Mouse (Mus musculus) CH12.LX (cell line): ENCODE measurements around the gene Ptx4. TPM values are rescaled to one million over a fixed set of nuclear protein-coding genes. Genes with fewer than 3 reads are reported as not detected.
A peak's percentile ranks its signal among the peaks of the same experiment; 100 is the strongest.

Source experiments
- DNase-seq: peaks from one replicate; pipeline ENCODE4 v3.0.0-alpha.2; 2013; ENCODE audit errors: extremely low read depth
- H3K27ac ChIP-seq: 2 replicates; pipeline ENCODE4 v1.5.1; 2012; ENCODE audit warnings: low read depth, mild to moderate bottlenecking, control low read depth, moderate library complexity; ENCODE audit not compliant: insufficient read depth
- H3K27me3 ChIP-seq: replicated peaks from 2 replicates; pipeline ENCODE3; 2012; ENCODE audit warnings: inconsistent platforms
- H3K36me3 ChIP-seq, 2 experiments: replicated peaks in 1 of 2; 2 replicates each; pipeline versions ENCODE3 to v1.6.1; 2012; ENCODE audit warnings: inconsistent platforms in 1 of 2, low read length in 1 of 2, mild to moderate bottlenecking in 1 of 2, mixed read lengths in 1 of 2, moderate library complexity in 1 of 2; ENCODE audit not compliant: control insufficient read depth in 1 of 2, insufficient read depth in 1 of 2
- H3K4me1 ChIP-seq, 2 experiments: 2 replicates each; pipeline ENCODE4 v1.6.1; 2012; ENCODE audit warnings: inconsistent platforms in 1 of 2, moderate library complexity in 1 of 2; ENCODE audit not compliant: insufficient read depth in 2 of 2, control insufficient read depth in 1 of 2
- H3K4me2 ChIP-seq: 2 replicates; pipeline ENCODE4 v1.6.1; 2012; ENCODE audit warnings: low read depth, mild to moderate bottlenecking, control low read depth; ENCODE audit not compliant: poor library complexity, insufficient read depth, severe bottlenecking
- H3K4me3 ChIP-seq, 3 experiments: fragments of 150-350 bp in 1 of 3; sonication (generic) in 1 of 3; replicated peaks in 1 of 3; 2 replicates each; pipeline versions ENCODE3 to v1.5.1; 2011 to 2012; ENCODE audit warnings: low read depth in 2 of 3, low read length in 2 of 3, mild to moderate bottlenecking in 2 of 3, moderate library complexity in 2 of 3, control low read depth in 1 of 3, improper control_type of control experiment in 1 of 3, inconsistent platforms in 1 of 3, mixed read lengths in 1 of 3; ENCODE audit not compliant: poor library complexity in 1 of 3
- H3K79me2 ChIP-seq: replicated peaks from 2 replicates; pipeline ENCODE4 v1.6.1; 2012; ENCODE audit warnings: mild to moderate bottlenecking, moderate library complexity; ENCODE audit not compliant: control insufficient read depth, poor library complexity, insufficient read depth, severe bottlenecking; ENCODE audit errors: extremely low read depth
- H3K9ac ChIP-seq: 2 replicates; pipeline ENCODE4 v1.6.1; 2012; ENCODE audit warnings: low read depth, mild to moderate bottlenecking, control low read depth, moderate library complexity; ENCODE audit not compliant: insufficient read depth
- H3K9me3 ChIP-seq: replicated peaks from 2 replicates; pipeline ENCODE3; 2012; ENCODE audit warnings: low read length, inconsistent platforms, mixed read lengths
- BHLHE40 ChIP-seq: IDR thresholded peaks from 2 replicates; pipeline ENCODE4 v1.6.1; 2011; ENCODE audit warnings: mild to moderate bottlenecking, low read depth, low read length, improper control_type of control experiment
- CHD1 ChIP-seq: IDR thresholded peaks from 2 replicates; pipeline ENCODE4 v1.6.1; 2012; ENCODE audit warnings: low read depth, low read length, improper control_type of control experiment, inconsistent platforms
- CHD2 ChIP-seq: IDR thresholded peaks from 2 replicates; pipeline ENCODE4 v1.6.1; 2011; ENCODE audit warnings: low read length, improper control_type of control experiment
- CTCF ChIP-seq, 2 experiments: IDR thresholded peaks in 1 of 2; conservative IDR thresholded peaks in 1 of 2; 2 replicates each; pipeline ENCODE4 v1.5.1; 2011 to 2012; ENCODE audit warnings: low read depth in 2 of 2, low read length in 2 of 2, improper control_type of control experiment in 1 of 2, inconsistent platforms in 1 of 2, mild to moderate bottlenecking in 1 of 2, moderate library complexity in 1 of 2
- E2F4 ChIP-seq: IDR thresholded peaks from 2 replicates; pipeline ENCODE4 v1.6.1; 2011; ENCODE audit warnings: low read depth, low read length, improper control_type of control experiment; ENCODE audit not compliant: insufficient replicate concordance
- ELF1 ChIP-seq: IDR thresholded peaks from 2 replicates; pipeline ENCODE4 v1.6.1; 2014; ENCODE audit warnings: low read depth, mild to moderate bottlenecking, inconsistent platforms, low read length, improper control_type of control experiment
- ETS1 ChIP-seq: conservative IDR thresholded peaks from 2 replicates; pipeline ENCODE4 v1.6.1; 2012; ENCODE audit warnings: low read depth, mild to moderate bottlenecking, inconsistent platforms, low read length, improper control_type of control experiment, moderate library complexity
- IRF4 ChIP-seq: IDR thresholded peaks from 2 replicates; pipeline ENCODE4 v1.6.1; 2014; ENCODE audit warnings: low read depth, mild to moderate bottlenecking, inconsistent platforms, low read length, improper control_type of control experiment
- JUND ChIP-seq: conservative IDR thresholded peaks from 2 replicates; pipeline ENCODE4 v1.6.1; 2011; ENCODE audit warnings: low read depth, low read length, improper control_type of control experiment
- MAX ChIP-seq: IDR thresholded peaks from 2 replicates; pipeline ENCODE4 v1.6.1; 2011; ENCODE audit warnings: low read length, improper control_type of control experiment
- MEF2A ChIP-seq: IDR thresholded peaks from 2 replicates; pipeline ENCODE4 v1.6.1; 2014; ENCODE audit warnings: low read depth, mild to moderate bottlenecking, inconsistent platforms, low read length, improper control_type of control experiment, borderline replicate concordance
- NELFE ChIP-seq: IDR thresholded peaks from 2 replicates; pipeline ENCODE4 v1.6.1; 2011; ENCODE audit warnings: low read depth, low read length, improper control_type of control experiment
- NRF1 ChIP-seq: IDR thresholded peaks from 2 replicates; pipeline ENCODE4 v1.6.1; 2014; ENCODE audit warnings: low read depth, mild to moderate bottlenecking, inconsistent platforms, low read length, improper control_type of control experiment, moderate library complexity
- PAX5 ChIP-seq: IDR thresholded peaks from 2 replicates; pipeline ENCODE4 v1.6.1; 2012; ENCODE audit warnings: low read length, inconsistent platforms, mixed read lengths
- POLR2AphosphoS2 ChIP-seq: IDR thresholded peaks from 2 replicates; pipeline ENCODE4 v1.6.1; 2011; ENCODE audit warnings: low read depth, low read length, improper control_type of control experiment
- RAD21 ChIP-seq: IDR thresholded peaks from 2 replicates; pipeline ENCODE4 v1.6.1; 2011; ENCODE audit warnings: low read depth, mild to moderate bottlenecking, low read length, improper control_type of control experiment, moderate library complexity
- RCOR1 ChIP-seq: conservative IDR thresholded peaks from 2 replicates; pipeline ENCODE4 v1.6.1; 2012; ENCODE audit warnings: low read depth, mild to moderate bottlenecking, inconsistent platforms, low read length, improper control_type of control experiment
- SMC3 ChIP-seq: IDR thresholded peaks from 2 replicates; pipeline ENCODE4 v1.6.1; 2011; ENCODE audit warnings: low read depth, low read length, improper control_type of control experiment
- ZC3H11A ChIP-seq: IDR thresholded peaks from 2 replicates; pipeline ENCODE4 v1.6.1; 2012; ENCODE audit warnings: low read depth, mild to moderate bottlenecking, inconsistent platforms, low read length, improper control_type of control experiment
- ZKSCAN1 ChIP-seq: IDR thresholded peaks from 2 replicates; pipeline ENCODE4 v1.6.1; 2012; ENCODE audit warnings: low read depth, inconsistent platforms, low read length, improper control_type of control experiment, borderline replicate concordance
- ZNF384 ChIP-seq: IDR thresholded peaks from 2 replicates; pipeline ENCODE4 v1.6.1; 2012; ENCODE audit warnings: low read depth, low read length, improper control_type of control experiment, inconsistent platforms
- dilution Hi-C: fragments of 300-500 bp; cut with MboI; formaldehyde crosslinking; loops from 2 replicates; pipeline ENCODE4 v1.14.3; 2020; ENCODE audit warnings: low sequenced_read_pairs; ENCODE audit not compliant: extremely low pct_unique_long_range_greater_than_20kb, extremely low pct_ligation_motif_present
- in situ Hi-C: fragments of 300-500 bp; cut with MboI; formaldehyde crosslinking; loops from 3 replicates; pipeline ENCODE4 v1.14.3; 2019; ENCODE audit warnings: low sequenced_read_pairs, low pct_ligation_motif_present, low pct_unique_long_range_greater_than_20kb, mixed read lengths
- polyA plus RNA-seq: library from polyadenylated mRNA; unstranded; fragments of >175 nt; gene quantifications from 2 replicates; pipeline ENCODE4 v1.2.1, GENCODE M21; 2012; ENCODE audit warnings: low read depth; ENCODE audit not compliant: insufficient read length
- total RNA-seq, 2 experiments: library from RNA; depleted of rRNA; stranded (reverse); fragments of 300-350 nt in 1 of 2; fragments of >200 nt in 1 of 2; gene quantifications; 2 replicates each; pipeline ENCODE4 v1.2.3; 2012 to 2014

The Ptx4 gene
- total and polyA plus RNA-seq, 3 experiments = not detected

DNA sequence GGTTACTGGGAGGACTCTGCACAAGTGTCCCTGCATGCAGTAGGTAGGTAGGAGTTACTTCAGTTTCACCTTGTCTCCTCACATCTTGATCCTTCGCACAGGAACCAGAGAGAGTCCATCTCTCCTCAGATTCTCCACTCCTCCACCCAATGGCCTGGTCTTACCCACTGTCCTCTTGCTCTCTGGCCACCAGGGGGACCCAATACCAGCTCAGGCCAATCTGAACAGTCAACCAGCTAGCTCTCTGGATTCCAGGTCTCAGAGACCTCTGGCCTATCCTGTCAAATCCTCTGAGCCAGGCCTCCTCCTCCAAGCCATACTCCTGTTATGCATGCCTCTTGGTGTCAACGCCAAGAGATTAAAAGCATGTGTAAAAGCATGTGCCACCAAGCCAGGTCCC, 11.0 kb upstream of the Ptx4 start:
- DNase-seq = peak; percentile 42
- no peak overlapping the region for H3K4me2 ChIP-seq
- peaks cover 61 to 97% of the 10 kb centered on the region in 2 experiments for H3K36me3 ChIP-seq
- peak; percentile 42 for TF ChIP-seq SMC3
- peak; percentile 31 for TF ChIP-seq RAD21
- no peak for TF ChIP-seq NELFE
- no peak for TF ChIP-seq CHD1
- no peak for TF ChIP-seq MEF2A
- TF ChIP-seq RCOR1 = no peak
- peak; percentile 14 to 62; a peak in 3 of 4 replicates for TF ChIP-seq CTCF (conservative IDR thresholded peaks at IDR 0.05 in 1 of 2, IDR thresholded peaks at IDR 0.05 in 1 of 2; ENCODE audit: low read depth in 2 of 2, low read length in 2 of 2)
- no peak for TF ChIP-seq MAX
- TF ChIP-seq ETS1 = no peak
- no peaks in the 10 kb centered on the region for H3K79me2 ChIP-seq
- H3K9me3 ChIP-seq = no peaks in the 10 kb centered on the region
- H3K27me3 ChIP-seq = no peaks in the 10 kb centered on the region
- H3K4me1 ChIP-seq = peaks cover 0 to 20% of the 10 kb centered on the region in 2 experiments; a peak in 2 of 4 replicates
- no peak overlapping the region for H3K4me3 ChIP-seq
- in situ Hi-C loops = no loop called here
- no peak overlapping the region for H3K27ac ChIP-seq
- dilution Hi-C loops = no loop called here
- no peak overlapping the region for H3K9ac ChIP-seq

DNA sequence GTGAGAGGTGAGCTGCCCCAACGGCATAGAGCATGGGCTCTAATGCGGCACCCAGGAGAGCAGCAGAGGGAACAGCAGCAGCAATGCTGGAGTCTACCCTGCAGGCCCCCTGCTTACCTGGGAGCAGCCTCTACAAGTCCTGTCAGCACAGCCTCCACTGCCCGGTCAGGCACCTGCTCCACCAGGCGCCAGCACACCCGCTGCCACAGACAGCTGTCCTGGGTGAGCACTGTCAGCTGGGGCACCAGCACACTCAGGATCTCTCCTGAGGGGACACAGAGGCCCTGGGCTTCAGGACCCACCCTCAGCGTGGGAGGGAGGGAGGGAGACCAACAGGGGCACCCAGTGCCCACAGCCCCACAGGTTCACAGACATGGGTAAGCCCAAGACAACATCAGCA, 10.0 kb upstream of the Ptx4 start:
- TF ChIP-seq ELF1 = no peak
- TF ChIP-seq CHD1 = no peak
- TF ChIP-seq SMC3 = no peak
- no peak for TF ChIP-seq E2F4
- TF ChIP-seq JUND = no peak
- no peak for TF ChIP-seq RCOR1
- TF ChIP-seq ZKSCAN1 = no peak
- no peak for TF ChIP-seq IRF4
- TF ChIP-seq CTCF (conservative IDR thresholded peaks at IDR 0.05 in 1 of 2, IDR thresholded peaks at IDR 0.05 in 1 of 2; ENCODE audit: low read depth in 2 of 2, low read length in 2 of 2) = no peak
- no peak for TF ChIP-seq RAD21
- TF ChIP-seq MEF2A = no peak
- no peak for TF ChIP-seq ZNF384
- TF ChIP-seq ZC3H11A = no peak
- TF ChIP-seq BHLHE40 = no peak
- TF ChIP-seq NRF1 = no peak
- no peak for TF ChIP-seq CHD2
- TF ChIP-seq POLR2AphosphoS2 = no peak
- no peak for TF ChIP-seq PAX5

More for the DNA sequence above, 10.0 kb upstream of the Ptx4 start:
- Histone ChIP-seq H3K27ac (no peak overlapping the region), H3K36me3 (peaks cover 51 to 87% of the 10 kb centered on the region in 2 experiments), H3K4me3 (no peak overlapping the region), H3K4me2 (no peak overlapping the region), H3K9ac (no peak overlapping the region), H3K27me3 (no peaks in the 10 kb centered on the region), H3K9me3 (no peaks in the 10 kb centered on the region), H3K4me1 (peaks cover 0 to 24% of the 10 kb centered on the region in 2 experiments; a peak in 3 of 4 replicates), H3K79me2 (no peaks in the 10 kb centered on the region)
- DNase-seq = no peak
- in situ Hi-C loops (loop anchor here (5.0 kb wide), 1 partner anchor 167 kb away; no protein-coding TSS in a partner anchor), dilution Hi-C loops (no loop called here)
